Mouse (Mus musculus): Measurements from ENCODE around the gene Hoxd1. TPM values are rescaled to one million over a fixed set of nuclear protein-coding genes. Genes with fewer than 3 reads are reported as not detected.

Gene Hoxd1
- polyA plus RNA-seq, 1 experiment from 2014 or later: 9.0 TPM

- Histone ChIP-seq H3K4me2 (0 out of 2 replicates have a peak overlapping the region, but pooled peaks have one; percentile 18), H3K4me3 (no peak overlapping the region), H3K9ac (0 out of 2 replicates have a peak overlapping the region, but pooled peaks have one; percentile 86), H3K36me3 (peaks cover 23% of the 10 kb centered on the region), H3K4me1 (replicated peaks) (peaks cover 90% of the 10 kb centered on the region), H3K9me3 (no peaks in the 10 kb centered on the region), H3K27ac (replicated peaks) (peak overlapping the region; percentile 99), H3K27me3 (no peaks in the 10 kb centered on the region)
- no peak for ATAC-seq (ENCODE audit: low read depth)
Observed at GRCm38 (mm10) chr2:74741979-74742277, 20.9 kb upstream of the Hoxd1 start.

GRCm38 (mm10) chr2:74745540-74746297 is 17.1 kb upstream of the Hoxd1 start:
- no peak for ATAC-seq (ENCODE audit: low read depth)
- Histone ChIP-seq H3K27me3 (no peaks in the 10 kb centered on the region), H3K9me3 (no peaks in the 10 kb centered on the region), H3K4me1 (replicated peaks) (peaks cover 90% of the 10 kb centered on the region), H3K4me2 (peak overlapping the region; percentile 52), H3K27ac (replicated peaks) (peak overlapping the region; percentile 95), H3K4me3 (peak overlapping the region; percentile 36), H3K9ac (peak overlapping the region; percentile 81), H3K36me3 (peaks cover 27% of the 10 kb centered on the region)
- WGBS: 10% methylated on average over 6 of the region's 6 CpGs

- H3K27ac ChIP-seq (replicated peaks): peak overlapping the region; percentile 95
- H3K36me3 ChIP-seq: peaks cover 27% of the 10 kb centered on the region
- WGBS: 2% methylated on average over 57 of the region's 58 CpGs
- H3K27me3 ChIP-seq: no peaks in the 10 kb centered on the region
- H3K4me3 ChIP-seq: peak overlapping the region; percentile 36
- H3K9me3 ChIP-seq: no peaks in the 10 kb centered on the region
- H3K4me1 ChIP-seq (replicated peaks): peaks cover 90% of the 10 kb centered on the region
- no peak for ATAC-seq (ENCODE audit: low read depth)
- H3K4me2 ChIP-seq: peak overlapping the region; percentile 52
- peak overlapping the region; percentile 81 for H3K9ac ChIP-seq
Observed at GRCm38 (mm10) chr2:74746298-74746921, 16.4 kb upstream of the Hoxd1 start.

- Histone ChIP-seq H3K4me1 (replicated peaks) (peaks cover 90% of the 10 kb centered on the region), H3K27me3 (no peaks in the 10 kb centered on the region), H3K9me3 (no peaks in the 10 kb centered on the region), H3K4me2 (peak overlapping the region; percentile 52), H3K27ac (replicated peaks) (peak overlapping the region; percentile 95), H3K36me3 (peaks cover 27% of the 10 kb centered on the region), H3K9ac (peak overlapping the region; percentile 81), H3K4me3 (peak overlapping the region; percentile 36)
- WGBS: 3% methylated on average over 24 of the region's 24 CpGs
- 0 out of 2 replicates have a peak, but pooled peaks have one; percentile 8 for ATAC-seq (ENCODE audit: low read depth)
Observed at GRCm38 (mm10) chr2:74747006-74747405, 15.8 kb upstream of the Hoxd1 start.

- Histone ChIP-seq H3K4me1 (replicated peaks) (peaks cover 97% of the 10 kb centered on the region), H3K9ac (peak overlapping the region; percentile 81), H3K36me3 (peaks cover 27% of the 10 kb centered on the region), H3K9me3 (no peaks in the 10 kb centered on the region), H3K4me2 (peak overlapping the region; percentile 52), H3K27me3 (no peaks in the 10 kb centered on the region), H3K4me3 (peak overlapping the region; percentile 36), H3K27ac (replicated peaks) (peak overlapping the region; percentile 95)
- 8% methylated on average over 11 of the region's 11 CpGs for WGBS
- ATAC-seq (ENCODE audit: low read depth): no peak
Observed at GRCm38 (mm10) chr2:74747661-74748141, 15.1 kb upstream of the Hoxd1 start.

GRCm38 (mm10) chr2:74748436-74748995 is 14.3 kb upstream of the Hoxd1 start:
- Histone ChIP-seq H3K4me2 (peak overlapping the region; percentile 52), H3K9me3 (no peaks in the 10 kb centered on the region), H3K4me1 (replicated peaks) (peaks cover 100% of the 10 kb centered on the region), H3K4me3 (peak overlapping the region; percentile 36), H3K27ac (replicated peaks) (peak overlapping the region; percentile 95), H3K36me3 (peaks cover 26% of the 10 kb centered on the region), H3K27me3 (no peaks in the 10 kb centered on the region), H3K9ac (peak overlapping the region; percentile 81)
- 9% methylated on average over 9 of the region's 9 CpGs for WGBS
- no peak for ATAC-seq (ENCODE audit: low read depth)

GRCm38 (mm10) chr2:74749337-74750121 is 13.3 kb upstream of the Hoxd1 start:
- peak; percentile 85 for ATAC-seq (ENCODE audit: low read depth)
- peak overlapping the region; percentile 95 for H3K27ac ChIP-seq (replicated peaks)
- H3K4me2 ChIP-seq: peak overlapping the region; percentile 52
- H3K9me3 ChIP-seq: no peaks in the 10 kb centered on the region
- peaks cover 94% of the 10 kb centered on the region for H3K4me1 ChIP-seq (replicated peaks)
- H3K9ac ChIP-seq: peak overlapping the region; percentile 81
- H3K36me3 ChIP-seq: peaks cover 16% of the 10 kb centered on the region
- no peaks in the 10 kb centered on the region for H3K27me3 ChIP-seq
- H3K4me3 ChIP-seq: peak overlapping the region; percentile 36
- under 1% methylated on average over 47 of the region's 47 CpGs for WGBS

- peak overlapping the region; percentile 52 for H3K4me2 ChIP-seq
- ATAC-seq (ENCODE audit: low read depth): no peak
- peak overlapping the region; percentile 95 for H3K27ac ChIP-seq (replicated peaks)
- no peaks in the 10 kb centered on the region for H3K9me3 ChIP-seq
- 40% methylated on average over 5 of the region's 5 CpGs for WGBS
- H3K4me3 ChIP-seq: 0 out of 2 replicates have a peak overlapping the region, but pooled peaks have one; percentile 36
- H3K36me3 ChIP-seq: peaks cover 13% of the 10 kb centered on the region
- H3K27me3 ChIP-seq: no peaks in the 10 kb centered on the region
- peaks cover 82% of the 10 kb centered on the region for H3K4me1 ChIP-seq (replicated peaks)
- peak overlapping the region; percentile 81 for H3K9ac ChIP-seq
Observed at GRCm38 (mm10) chr2:74750731-74751250, 12.0 kb upstream of the Hoxd1 start.

- Histone ChIP-seq H3K4me3 (no peak overlapping the region), H3K27me3 (no peaks in the 10 kb centered on the region), H3K9me3 (no peaks in the 10 kb centered on the region), H3K4me2 (peak overlapping the region; percentile 69), H3K4me1 (replicated peaks) (peaks cover 71% of the 10 kb centered on the region), H3K9ac (no peak overlapping the region), H3K27ac (replicated peaks) (peak overlapping the region; percentile 79; the same call in 1 of the 2 replicates), H3K36me3 (peaks cover 14% of the 10 kb centered on the region)
- no peak for ATAC-seq (ENCODE audit: low read depth)
- WGBS: 88% methylated on average over 1 of the region's 1 CpGs
Observed at GRCm38 (mm10) chr2:74751861-74752260, 10.9 kb upstream of the Hoxd1 start.

- Histone ChIP-seq H3K4me1 (replicated peaks) (peaks cover 63% of the 10 kb centered on the region), H3K27me3 (no peaks in the 10 kb centered on the region), H3K4me2 (peak overlapping the region; percentile 69), H3K4me3 (peak overlapping the region; percentile 30), H3K9me3 (no peaks in the 10 kb centered on the region), H3K9ac (peak overlapping the region; percentile 72), H3K27ac (replicated peaks) (peak overlapping the region; percentile 79), H3K36me3 (peaks cover 9% of the 10 kb centered on the region; the same call in 1 of the 2 replicates)
- 0 out of 2 replicates have a peak, but pooled peaks have one; percentile 17 for ATAC-seq (ENCODE audit: low read depth)
- 2% methylated on average over 45 of the region's 45 CpGs for WGBS
Observed at GRCm38 (mm10) chr2:74752431-74753174, 10.2 kb upstream of the Hoxd1 start.

GRCm38 (mm10) chr2:74753175-74753523 is 9.6 kb upstream of the Hoxd1 start:
- Histone ChIP-seq H3K27me3 (no peaks in the 10 kb centered on the region), H3K9ac (peak overlapping the region; percentile 72), H3K4me3 (peak overlapping the region; percentile 30), H3K27ac (replicated peaks) (peak overlapping the region; percentile 79), H3K9me3 (no peaks in the 10 kb centered on the region), H3K4me2 (peak overlapping the region; percentile 69), H3K36me3 (peaks cover 9% of the 10 kb centered on the region; the same call in 1 of the 2 replicates), H3K4me1 (replicated peaks) (peaks cover 58% of the 10 kb centered on the region)
- under 1% methylated on average over 25 of the region's 25 CpGs for WGBS
- ATAC-seq (ENCODE audit: low read depth): peak; percentile 8; the same call in 1 of the 2 replicates
